Mouse (Mus musculus) heart, adult 2 months (tissue): Measurements from ENCODE around the gene Alkal2. TPM values are rescaled to one million over a fixed set of nuclear protein-coding genes. Genes with fewer than 3 reads are reported as not detected.

ENCODE experiments used
- DNase-seq, 2 experiments: peaks; one replicate each; pipeline ENCODE4 v3.0.0; 2021
- H3K27ac ChIP-seq: fragments of 200-600 bp; 2 replicates; pipeline ENCODE4 v1.8.1; 2022
- H3K27me3 ChIP-seq: fragments of 200-500 bp; 2 replicates; pipeline ENCODE4 v1.6.1; 2012; ENCODE audit warnings: mild to moderate bottlenecking, low read length, inconsistent platforms, mixed read lengths; ENCODE audit not compliant: control insufficient read depth, insufficient read depth
- H3K36me3 ChIP-seq: fragments of 200-500 bp; 2 replicates; pipeline ENCODE4 v1.6.1; 2012; ENCODE audit warnings: low read length, inconsistent platforms; ENCODE audit not compliant: control insufficient read depth, insufficient read depth
- H3K4me1 ChIP-seq: fragments of 200-500 bp; 2 replicates; pipeline ENCODE4 v1.6.1; 2011; ENCODE audit warnings: low read length; ENCODE audit not compliant: control insufficient read depth, insufficient read depth
- H3K4me3 ChIP-seq: fragments of 200-600 bp; 2 replicates; pipeline ENCODE4 v1.8.1; 2022
- H3K79me2 ChIP-seq: fragments of 200-500 bp; replicated peaks from 2 replicates; pipeline ENCODE4 v1.6.1; 2012; ENCODE audit warnings: mild to moderate bottlenecking, inconsistent platforms, low read length, moderate library complexity, mixed read lengths; ENCODE audit not compliant: control insufficient read depth, insufficient read depth
- H3K9ac ChIP-seq: fragments of 200-500 bp; 2 replicates; pipeline ENCODE4 v1.6.1; 2012; ENCODE audit warnings: low read depth, mild to moderate bottlenecking, control low read depth, inconsistent platforms, low read length, mixed read lengths
- CTCF ChIP-seq: fragments of 200-600 bp; IDR thresholded peaks from 2 replicates; pipeline ENCODE4 v1.8.1; 2022; ENCODE audit warnings: antibody characterized with exemption, mild to moderate bottlenecking, moderate library complexity
- EP300 ChIP-seq: fragments of 200-500 bp; IDR thresholded peaks from 2 replicates; pipeline ENCODE4 v1.6.1; 2011; ENCODE audit warnings: low read depth, low read length, control low read depth; ENCODE audit not compliant: insufficient read depth
- POLR2A ChIP-seq: fragments of 200-500 bp; IDR thresholded peaks from 2 replicates; pipeline ENCODE4 v1.6.1; 2011; ENCODE audit warnings: mild to moderate bottlenecking, low read depth, low read length, control low read depth; ENCODE audit not compliant: insufficient read depth
- WGBS: fragments of 180-500 bp; shearing (Covaris S2); methylation state at CpG from one replicate; pipeline ENCODE4 v1.1.7; 2018; 5-methylcytosine and 5-hydroxymethylcytosine counted together
- intact Hi-C: fragments of 180-260 bp; cut with DNase I; formaldehyde crosslinking; loops from one replicate; pipeline ENCODE4 v1.15.1; 2025
- polyA plus RNA-seq: library from polyadenylated mRNA; depleted of rRNA; stranded (reverse); fragments of >200 nt; gene quantifications from 2 replicates; pipeline ENCODE4 v1.2.3, GENCODE M21; 2012; rRNA removed
- total RNA-seq, 2 experiments: library from RNA; stranded (reverse); gene quantifications; 2 replicates each; pipeline ENCODE4 v1.2.3; 2021

Alkal2 gene
- total and polyA plus RNA-seq, 3 experiments: 0.70 to 1.8 (median 0.73) TPM

DNA sequence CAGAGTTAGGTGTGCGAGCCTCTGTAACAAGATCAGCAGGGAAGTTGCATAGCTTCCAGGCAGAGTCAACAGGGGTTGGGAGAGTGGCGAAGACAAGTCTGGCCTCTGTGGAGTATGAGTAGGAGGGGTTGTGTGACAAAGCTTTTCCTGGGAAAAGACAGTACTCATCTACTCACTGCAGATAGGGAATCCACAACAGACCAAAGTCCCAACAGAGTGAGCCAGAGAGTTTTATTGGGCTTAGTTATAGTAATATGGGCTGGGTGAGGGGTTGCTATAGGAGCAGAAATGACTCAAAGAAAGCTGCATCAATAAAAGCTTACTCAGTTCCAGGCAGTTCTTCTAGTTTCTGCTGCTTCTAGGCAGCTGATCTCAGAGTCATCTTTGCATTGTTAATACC, 49.2 kb downstream of the Alkal2 start:
- no peak overlapping the region for H3K4me3 ChIP-seq
- intact Hi-C loops: no loop called here
- WGBS: 86% methylated on average over 2 of the region's 2 CpGs

DNA sequence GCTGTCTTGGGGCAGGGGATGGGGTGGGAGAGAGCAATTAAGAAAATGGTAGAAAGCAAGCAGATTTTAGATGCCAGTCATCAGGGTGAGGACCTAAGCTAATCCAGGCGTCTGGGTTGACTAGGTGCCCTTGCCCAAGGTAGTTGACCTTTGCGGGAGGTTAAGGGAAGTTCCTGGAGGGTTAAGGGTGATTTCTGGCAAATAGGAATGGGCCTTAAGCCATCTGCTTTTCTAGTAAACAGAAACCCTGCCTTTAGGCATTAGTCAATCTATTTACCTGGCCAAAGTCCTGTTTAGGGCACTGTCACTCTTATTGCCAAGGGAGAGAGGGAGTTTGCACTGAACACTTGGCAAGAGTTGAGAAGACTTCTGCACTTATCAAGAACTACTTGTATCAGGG, 52.8 kb downstream of the Alkal2 start:
- Histone ChIP-seq H3K79me2 (no peaks in the 10 kb centered on the region), H3K27ac (no peak overlapping the region), H3K27me3 (no peaks in the 10 kb centered on the region), H3K36me3 (no peaks in the 10 kb centered on the region), H3K9ac (no peak overlapping the region), H3K4me1 (no peaks in the 10 kb centered on the region), H3K4me3 (no peak overlapping the region)
- intact Hi-C loops: no loop called here
- WGBS: 72% methylated on average over 2 of the region's 2 CpGs
- no peak for DNase-seq
- TF ChIP-seq CTCF (no peak), EP300 (no peak), POLR2A (no peak)

More for the DNA sequence above, 49.2 kb downstream of the Alkal2 start:
- H3K4me1 ChIP-seq: no peaks in the 10 kb centered on the region
- no peak overlapping the region for H3K27ac ChIP-seq
- no peak overlapping the region for H3K9ac ChIP-seq
- DNase-seq: no peak
- no peaks in the 10 kb centered on the region for H3K27me3 ChIP-seq
- H3K79me2 ChIP-seq: no peaks in the 10 kb centered on the region
- TF ChIP-seq EP300 (no peak), CTCF (no peak), POLR2A (no peak)
- no peaks in the 10 kb centered on the region for H3K36me3 ChIP-seq

Other genes with a start within 250 kb of the Alkal2 start
- 10 to 100 TPM; 29.4 to 31.6 TPM for gene Acp1, start 27.3 kb downstream of the Alkal2 start, total RNA-seq
- gene Acp1, start 27.3 kb downstream of the Alkal2 start, polyA plus RNA-seq: 4.7 and 8.6 TPM in 2 replicates
- 1 to 10 TPM; 1.5 to 2.0 TPM for gene Sh3yl1, start 27.3 kb downstream of the Alkal2 start, total RNA-seq
- 0.82 and 0.88 TPM in 2 replicates for gene Sh3yl1, start 27.3 kb downstream of the Alkal2 start, polyA plus RNA-seq
- under 1 TPM; 0.30 to 0.37 TPM for gene Fam110c, start 189.5 kb downstream of the Alkal2 start, total RNA-seq
- 0.31 and 0.47 TPM in 2 replicates for gene Fam110c, start 189.5 kb downstream of the Alkal2 start, polyA plus RNA-seq